Mouse (Mus musculus) cerebellum, adult 2 months (tissue): Measurements from ENCODE around the gene Klk10. TPM values are rescaled to one million over a fixed set of nuclear protein-coding genes. Genes with fewer than 3 reads are reported as not detected.

Experiments used
- DNase-seq, 2 experiments: peaks; one replicate each; pipeline ENCODE4 v3.0.0; 2021
- H3K27ac ChIP-seq: fragments of 200-500 bp; 2 replicates; pipeline ENCODE4 v1.5.1; 2012; ENCODE audit warnings: low read length, control low read depth, inconsistent platforms; ENCODE audit not compliant: insufficient read depth
- H3K27me3 ChIP-seq: fragments of 200-500 bp; 2 replicates; pipeline ENCODE4 v1.6.1; 2012; ENCODE audit warnings: inconsistent platforms, mild to moderate bottlenecking, low read length, moderate library complexity; ENCODE audit not compliant: control insufficient read depth, insufficient read depth
- H3K4me1 ChIP-seq: fragments of 200-500 bp; 2 replicates; pipeline ENCODE4 v1.6.1; 2011; ENCODE audit warnings: low read length; ENCODE audit not compliant: control insufficient read depth, insufficient read depth
- H3K4me3 ChIP-seq: fragments of 200-500 bp; replicated peaks from 2 replicates; pipeline ENCODE3; 2011; ENCODE audit warnings: mild to moderate bottlenecking, low read depth, low read length, control low read depth; ENCODE audit not compliant: insufficient read depth
- CTCF ChIP-seq: fragments of 200-500 bp; IDR thresholded peaks from 2 replicates; pipeline ENCODE4 v1.5.1; 2011; ENCODE audit warnings: low read depth, mild to moderate bottlenecking, control low read depth, low read length, moderate library complexity, borderline replicate concordance; ENCODE audit not compliant: insufficient read depth
- POLR2A ChIP-seq: fragments of 200-500 bp; IDR thresholded peaks from 2 replicates; pipeline ENCODE4 v1.6.1; 2011; ENCODE audit warnings: low read length, control low read depth, borderline replicate concordance; ENCODE audit not compliant: insufficient read depth
- WGBS: fragments of 180-500 bp; shearing (Covaris S2); methylation state at CpG from one replicate; pipeline ENCODE4 v1.1.7; 2018; 5-methylcytosine and 5-hydroxymethylcytosine counted together
- polyA plus RNA-seq: library from polyadenylated mRNA; depleted of rRNA; stranded (reverse); fragments of >200 nt; gene quantifications from 2 replicates; pipeline ENCODE4 v1.2.3, GENCODE M21; 2012

The Klk10 gene
- polyA plus RNA-seq, 1 experiment = 0.20 TPM

- no peaks in the 10 kb centered on the region; the same call in 1 of the 2 replicates for H3K27me3 ChIP-seq
- peak within 1 kb of the TSS; percentile 19 for H3K4me3 ChIP-seq
- TF ChIP-seq POLR2A (no peak), CTCF (no peak)
- WGBS = 1% methylated on average over 28 of the region's 28 CpGs
- H3K4me1 ChIP-seq = no peaks in the 10 kb centered on the region
- no peak within 1 kb of the TSS for H3K27ac ChIP-seq
- DNase-seq = no peak
These were observed 16.5 kb downstream of the Klk10 start, which contains the start of gene Klk8 for GRCm38 (mm10) chr7:43797333-43797769. Gene Klk8, plus strand, starts transcription at chr7:43797577.

DNA sequence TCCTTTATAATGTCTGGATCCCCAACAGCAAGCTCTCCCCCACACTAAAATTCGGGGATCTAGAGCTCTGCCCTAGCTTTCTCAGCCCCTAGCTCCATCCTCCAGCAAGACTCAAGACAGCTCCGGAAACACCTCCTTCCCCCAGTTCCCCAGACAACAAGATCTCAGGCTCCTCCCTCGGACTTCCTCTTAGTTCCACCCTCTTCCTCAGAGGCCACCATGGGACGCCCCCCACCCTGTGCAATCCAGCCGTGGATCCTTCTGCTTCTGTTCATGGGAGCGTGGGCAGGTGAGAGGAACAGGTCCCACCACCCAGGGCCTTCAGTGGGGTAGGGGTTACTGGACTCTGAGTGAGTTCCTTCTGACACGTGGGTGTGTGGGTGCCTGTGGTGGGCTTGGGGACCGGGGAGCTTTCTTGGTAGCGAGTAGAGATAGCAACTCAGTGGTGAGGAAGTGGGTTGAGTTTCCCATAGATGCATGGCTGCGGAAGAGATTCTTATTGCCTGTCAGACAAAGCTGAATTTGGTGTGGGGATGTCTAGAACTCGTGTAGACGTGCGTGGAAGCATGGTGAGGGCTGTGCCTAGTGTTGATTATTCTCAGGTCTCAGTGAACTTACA lies 17.1 kb downstream of the Klk10 start:
- TF ChIP-seq POLR2A = no peak
- TF ChIP-seq CTCF = no peak
- H3K4me1 ChIP-seq = no peaks in the 10 kb centered on the region
- no peaks in the 10 kb centered on the region; the same call in 1 of the 2 replicates for H3K27me3 ChIP-seq
- no peak overlapping the region for H3K4me3 ChIP-seq
- DNase-seq = no peak
- H3K27ac ChIP-seq = no peak overlapping the region
- 37% methylated on average over 13 of the region's 13 CpGs for WGBS

- no peak for DNase-seq
- Histone ChIP-seq H3K4me1 (no peaks in the 10 kb centered on the region), H3K27ac (no peak overlapping the region), H3K4me3 (no peak overlapping the region), H3K27me3 (no peaks in the 10 kb centered on the region; the same call in 1 of the 2 replicates)
- WGBS = 59% methylated on average over 7 of the region's 7 CpGs
- TF ChIP-seq CTCF = no peak
- TF ChIP-seq POLR2A = no peak
These were observed 19.0 kb downstream of the Klk10 start for GRCm38 (mm10) chr7:43799876-43800275.

DNA sequence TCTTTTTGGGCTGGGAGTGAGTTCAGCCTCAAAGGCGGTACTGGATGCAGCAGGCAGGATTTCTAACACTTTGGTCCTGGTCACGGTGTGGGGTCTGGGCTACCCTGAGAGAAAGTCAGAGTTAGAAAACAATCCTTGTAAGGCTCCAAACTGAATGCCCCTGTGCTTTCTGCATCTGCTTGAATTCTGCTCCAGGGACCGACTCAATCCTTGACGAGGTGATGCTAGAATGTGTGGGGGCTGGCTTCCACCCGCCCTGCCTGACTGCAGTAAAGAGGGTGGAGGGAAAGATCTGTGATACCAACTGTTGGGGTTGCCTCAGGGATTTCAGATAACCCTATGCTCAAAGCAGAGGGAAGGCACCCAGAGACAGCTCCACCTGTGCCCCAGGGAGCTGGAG lies 30.2 kb downstream of the Klk10 start, which contains the start of gene Klk7:
Klk7 (plus strand) TSS at position 301 of the 400 bp plus-strand sequence.
- TF ChIP-seq CTCF (no peak), POLR2A (no peak)
- DNase-seq = no peak
- Histone ChIP-seq H3K4me3 (no peak within 1 kb of the TSS), H3K27me3 (no peaks in the 10 kb centered on the region), H3K4me1 (no peaks in the 10 kb centered on the region), H3K27ac (no peak within 1 kb of the TSS)
- WGBS = 54% methylated on average over 5 of the region's 5 CpGs

DNA sequence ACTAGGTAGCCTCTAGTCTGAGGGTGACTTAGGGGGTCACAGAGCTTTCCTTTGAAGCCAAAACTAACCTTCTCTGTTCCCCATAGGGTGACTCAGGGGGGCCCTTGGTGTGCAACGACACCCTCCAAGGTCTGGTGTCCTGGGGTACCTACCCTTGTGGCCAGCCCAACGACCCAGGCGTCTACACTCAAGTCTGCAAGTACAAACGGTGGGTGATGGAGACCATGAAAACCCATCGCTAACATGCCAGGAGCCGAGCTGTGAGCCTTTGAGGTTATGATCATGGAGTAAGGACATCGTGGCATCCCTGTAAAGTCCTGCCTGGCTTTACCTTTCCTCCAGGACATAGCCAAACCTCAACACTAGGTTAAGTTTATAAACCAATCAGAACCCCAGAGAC lies 34.4 kb downstream of the Klk10 start:
- no peak overlapping the region for H3K27ac ChIP-seq
- DNase-seq = no peak
- H3K4me3 ChIP-seq = no peak overlapping the region
- no peaks in the 10 kb centered on the region for H3K4me1 ChIP-seq
- no peaks in the 10 kb centered on the region for H3K27me3 ChIP-seq
- WGBS = 85% methylated on average over 7 of the region's 7 CpGs
- TF ChIP-seq POLR2A (no peak), CTCF (no peak)

- TF ChIP-seq POLR2A (no peak), CTCF (no peak)
- no peak for DNase-seq
- no peak overlapping the region for H3K27ac ChIP-seq
- H3K4me1 ChIP-seq = no peaks in the 10 kb centered on the region
- H3K4me3 ChIP-seq = no peak overlapping the region
- no peaks in the 10 kb centered on the region for H3K27me3 ChIP-seq
These were observed 35.9 kb downstream of the Klk10 start for GRCm38 (mm10) chr7:43816746-43817145.

DNA sequence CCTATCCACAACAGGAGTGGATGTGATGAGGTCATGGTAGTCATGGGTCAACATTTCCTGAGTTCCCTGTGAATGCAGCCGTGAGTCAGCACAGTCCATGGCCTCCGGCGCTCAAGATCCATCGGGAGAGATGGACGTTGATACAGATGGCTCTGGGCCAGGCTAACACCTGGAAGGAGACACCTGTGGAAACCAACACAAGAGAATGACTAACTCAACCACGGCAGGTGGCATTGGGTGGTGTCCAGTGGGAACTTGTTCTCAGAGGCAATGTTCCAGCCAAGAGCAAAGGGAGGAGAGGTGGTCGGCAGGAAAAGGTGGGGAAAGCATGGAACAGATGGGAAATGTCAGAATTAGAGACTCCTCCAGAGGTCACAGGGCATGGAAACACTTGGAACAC lies 40.7 kb downstream of the Klk10 start:
- H3K4me1 ChIP-seq = no peaks in the 10 kb centered on the region
- no peak for DNase-seq
- TF ChIP-seq POLR2A (no peak), CTCF (no peak)
- H3K27ac ChIP-seq = no peak overlapping the region
- WGBS = 84% methylated on average over 7 of the region's 7 CpGs
- H3K27me3 ChIP-seq = no peaks in the 10 kb centered on the region
- H3K4me3 ChIP-seq = no peak overlapping the region

DNA sequence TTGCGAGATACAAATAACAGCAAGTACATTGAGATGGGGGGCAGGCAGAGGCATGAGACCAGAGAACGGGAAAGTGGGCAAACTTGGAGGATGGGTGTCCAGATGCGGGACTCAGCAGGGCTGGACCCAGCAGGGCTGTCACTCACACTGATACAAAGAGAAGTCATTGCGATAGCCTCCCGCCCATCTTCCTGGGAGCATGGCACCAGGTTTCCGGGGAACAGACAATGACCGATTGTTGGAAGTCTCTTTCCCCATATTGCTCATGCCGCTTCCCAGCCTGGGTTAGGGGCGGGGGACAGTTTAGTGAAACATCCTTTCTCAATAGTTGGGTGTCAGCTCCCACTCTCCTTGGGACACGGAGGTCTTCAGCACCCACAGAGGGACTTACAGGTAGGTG lies 43.4 kb downstream of the Klk10 start, which contains the start of gene Klk6:
Klk6 (plus strand) TSS at position 301 of the 400 bp plus-strand sequence.
- H3K27ac ChIP-seq = no peak within 1 kb of the TSS
- DNase-seq = peak in 1 of 2 experiments; percentile 4
- H3K27me3 ChIP-seq = no peaks in the 10 kb centered on the region
- TF ChIP-seq POLR2A (no peak), CTCF (no peak)
- 45% methylated on average over 10 of the region's 10 CpGs for WGBS
- no peaks in the 10 kb centered on the region for H3K4me1 ChIP-seq
- H3K4me3 ChIP-seq = no peak within 1 kb of the TSS
